Mouse (Mus musculus) hindbrain, postnatal 0 days (tissue): ENCODE results near the gene Zbtb37. TPM values are rescaled to one million over a fixed set of nuclear protein-coding genes. Genes with fewer than 3 reads are reported as not detected.

ENCODE experiments used
- ATAC-seq: fragments of 200-750 bp; cut with Nextera tagmentation; 2 replicates; pipeline ENCODE4 v1.8.0; 2017; ENCODE audit warnings: mild to moderate bottlenecking, moderate TSS enrichment, moderate library complexity
- DNase-seq: peaks from one replicate; pipeline ENCODE4 v3.0.0-alpha.2; 2015; ENCODE audit warnings: low spot score
- H3K27ac ChIP-seq: fragments of 300-500 bp; sonication (generic); 2 replicates; pipeline ENCODE4 v1.5.1; 2014; ENCODE audit warnings: mild to moderate bottlenecking
- H3K27me3 ChIP-seq: fragments of 300-500 bp; sonication (generic); 2 replicates; pipeline ENCODE4 v1.6.1; 2014; ENCODE audit warnings: low read length, mixed read lengths; ENCODE audit not compliant: insufficient read depth
- H3K36me3 ChIP-seq: fragments of 300-500 bp; sonication (generic); 2 replicates; pipeline ENCODE4 v1.6.1; 2014; ENCODE audit warnings: low read length, mixed read lengths; ENCODE audit not compliant: insufficient read depth
- H3K4me1 ChIP-seq: fragments of 300-500 bp; sonication (generic); 2 replicates; pipeline ENCODE4 v1.6.1; 2014; ENCODE audit warnings: antibody characterized with exemption, low read length, mixed read lengths; ENCODE audit not compliant: insufficient read depth
- H3K4me2 ChIP-seq: fragments of 300-500 bp; sonication (generic); 2 replicates; pipeline ENCODE4 v1.6.1; 2014; ENCODE audit warnings: low read depth, mild to moderate bottlenecking, low read length, moderate library complexity, mixed read lengths
- H3K4me3 ChIP-seq: fragments of 300-500 bp; sonication (generic); 2 replicates; pipeline ENCODE4 v1.5.1; 2014; ENCODE audit warnings: low read length
- H3K9ac ChIP-seq: fragments of 300-500 bp; sonication (generic); replicated peaks from 2 replicates; pipeline ENCODE4 v1.6.1; 2014; ENCODE audit warnings: mild to moderate bottlenecking, low read length, moderate library complexity, mixed read lengths
- H3K9me3 ChIP-seq: fragments of 300-500 bp; sonication (generic); 2 replicates; pipeline ENCODE4 v1.6.1; 2016; ENCODE audit warnings: low read length, mixed read lengths
- CTCF ChIP-seq: IDR thresholded peaks from 2 replicates; pipeline ENCODE4 v1.5.1; 2016; ENCODE audit warnings: antibody characterized with exemption, control low read depth, low read depth
- WGBS: fragments of 180-500 bp; shearing (Covaris S2); extraction: QIAGEN DNeasy Blood & Tissue Kit; methylation state at CpG from one replicate; pipeline ENCODE4 v1.1.7; 2014; 5-methylcytosine and 5-hydroxymethylcytosine counted together
- polyA plus RNA-seq: library from polyadenylated mRNA; unstranded; fragments of >200 nt; fragmentation: Nextera tagmentation; extraction: Ambion mirVana; gene quantifications from 2 replicates; pipeline ENCODE4 v1.2.1, GENCODE M21; 2015
- total RNA-seq: library from RNA; depleted of rRNA; stranded (reverse); fragments of >200 nt; gene quantifications from 2 replicates; pipeline ENCODE4 v1.2.3, GENCODE M21; 2014; rRNA removed

Gene Zbtb37
- 24.4 and 85.1 TPM in 2 replicates for total RNA-seq
- 8.4 and 9.6 TPM in 2 replicates for polyA plus RNA-seq

DNA sequence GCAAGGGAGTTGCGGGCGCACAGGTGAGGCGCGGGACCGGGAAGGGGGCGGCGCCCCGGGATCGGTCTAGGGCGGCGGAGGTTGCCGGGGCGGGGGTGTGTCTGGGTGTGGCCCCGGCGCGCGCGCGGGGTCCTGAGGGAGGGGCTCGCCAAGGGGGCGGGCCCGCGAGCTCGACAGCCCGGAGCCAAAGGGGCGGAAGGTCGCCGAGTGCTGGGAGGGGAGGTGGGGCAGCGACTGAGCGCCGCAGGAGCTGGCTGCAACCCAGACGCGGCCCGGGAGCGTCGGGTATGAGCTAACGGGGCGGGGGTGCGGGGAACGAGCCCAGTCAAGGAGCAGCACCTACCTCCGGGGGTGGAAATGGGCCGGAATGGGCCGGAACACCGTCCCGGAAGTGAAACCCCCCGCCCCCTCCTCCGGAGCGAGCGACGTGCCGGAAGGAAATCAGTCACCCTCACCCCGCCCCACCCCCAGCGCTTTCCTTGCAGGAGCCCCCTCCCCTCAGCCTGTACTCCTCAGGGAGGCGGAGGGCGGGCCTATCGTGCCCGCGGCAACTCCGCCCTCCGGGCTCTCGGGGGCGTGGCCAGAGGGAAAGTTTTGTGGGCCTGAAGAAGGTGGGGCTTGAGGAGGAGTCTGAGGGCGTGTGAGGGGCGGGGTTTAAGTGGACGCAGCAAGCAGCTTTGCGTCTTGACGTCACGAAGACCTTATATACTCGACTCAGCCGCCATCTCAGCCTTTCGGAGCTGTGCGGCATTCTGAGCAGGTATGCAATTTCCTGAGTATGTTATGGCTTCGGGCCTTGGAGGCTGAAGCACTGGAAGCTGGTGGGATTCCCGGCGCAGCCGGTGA, at the start of gene Zbtb37:
Gene Zbtb37, minus strand, starts transcription at position 415 of the 846 bp plus-strand sequence.
- Histone ChIP-seq H3K36me3 (peaks cover 20% of the 10 kb centered on the region; the same call in 1 of the 2 replicates), H3K27me3 (no peaks in the 10 kb centered on the region), H3K4me1 (peaks cover 18% of the 10 kb centered on the region), H3K9me3 (no peaks in the 10 kb centered on the region), H3K27ac (peak within 1 kb of the TSS; percentile 93), H3K4me2 (peak within 1 kb of the TSS; percentile 87), H3K9ac (peak within 1 kb of the TSS; percentile 93), H3K4me3 (peak within 1 kb of the TSS; percentile 94)
- 1% methylated on average over 62 of the region's 76 CpGs for WGBS
- TF ChIP-seq CTCF = no peak
- ATAC-seq (peak; percentile 98), DNase-seq (peak; percentile 99)

DNA sequence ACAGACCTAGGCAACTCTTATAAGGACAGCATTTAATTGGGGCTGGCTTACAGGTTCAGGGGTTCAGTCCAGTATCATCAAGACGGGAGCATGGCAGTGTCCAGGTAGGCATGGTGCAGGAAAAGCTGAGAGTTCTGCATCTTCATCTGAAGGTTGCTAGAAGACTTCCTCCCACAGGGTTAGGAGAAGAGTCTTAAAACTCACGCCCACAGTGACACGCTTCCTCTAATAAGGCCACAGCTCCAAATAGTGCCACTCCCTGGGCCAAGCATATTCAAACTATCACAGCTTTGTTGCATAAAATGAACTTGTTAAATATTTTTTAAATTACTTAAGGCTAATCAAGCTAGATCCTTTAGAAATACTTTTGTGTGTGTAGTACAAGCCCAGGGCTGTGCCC, 42.6 kb upstream of the Zbtb37 start:
- TF ChIP-seq CTCF = no peak

DNA sequence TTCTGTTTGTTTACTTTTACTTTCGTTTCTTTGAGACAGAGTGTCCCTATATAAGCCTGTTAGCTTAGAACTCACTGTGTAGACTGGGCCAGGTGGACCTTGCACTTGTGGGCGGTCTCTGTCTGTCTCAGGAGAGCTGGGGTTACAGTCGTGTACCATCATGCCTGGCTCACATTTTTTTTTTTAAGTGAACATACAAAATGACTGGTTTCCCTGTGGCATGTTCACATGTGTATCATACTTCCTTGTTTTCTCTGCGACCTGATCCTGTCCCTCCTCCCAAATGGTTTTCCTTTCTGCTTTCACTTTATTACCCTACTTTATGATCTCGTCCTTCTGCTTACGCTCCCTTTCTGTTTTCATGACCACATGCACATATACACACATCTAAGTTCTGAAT, 41.6 kb upstream of the Zbtb37 start:
- Histone ChIP-seq H3K9ac (no peak overlapping the region), H3K4me2 (no peak overlapping the region), H3K27ac (no peak overlapping the region), H3K9me3 (no peaks in the 10 kb centered on the region), H3K4me3 (no peak overlapping the region), H3K27me3 (no peaks in the 10 kb centered on the region), H3K36me3 (no peaks in the 10 kb centered on the region), H3K4me1 (peaks cover 12% of the 10 kb centered on the region)
- WGBS = 91% methylated on average over 6 of the region's 6 CpGs
- no peak for TF ChIP-seq CTCF
- ATAC-seq (no peak), DNase-seq (no peak)

More for the DNA sequence above, 42.6 kb upstream of the Zbtb37 start:
- Histone ChIP-seq H3K9ac (no peak overlapping the region), H3K4me3 (no peak overlapping the region), H3K36me3 (no peaks in the 10 kb centered on the region), H3K27ac (no peak overlapping the region), H3K9me3 (no peaks in the 10 kb centered on the region), H3K27me3 (no peaks in the 10 kb centered on the region), H3K4me2 (no peak overlapping the region), H3K4me1 (peaks cover 4% of the 10 kb centered on the region)
- no peak for DNase-seq
- no peak for ATAC-seq
- WGBS = 94% methylated on average over 3 of the region's 3 CpGs

DNA sequence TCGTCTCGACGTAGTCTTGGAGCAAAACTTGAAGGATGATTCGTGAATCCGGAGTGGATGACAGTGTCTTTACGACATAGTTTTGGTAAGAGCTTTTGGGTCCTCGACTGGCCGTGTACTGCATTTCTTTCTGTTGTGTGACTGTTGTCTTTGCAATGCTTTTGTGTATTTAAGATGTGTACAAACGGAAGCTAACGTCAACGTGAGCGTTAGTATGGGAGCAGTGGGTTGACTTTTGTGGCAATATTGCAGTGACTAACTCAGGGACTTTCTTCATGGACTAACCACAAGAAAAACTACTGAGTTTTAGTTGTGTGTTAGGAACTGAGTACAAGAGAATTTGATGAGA, 36.6 kb upstream of the Zbtb37 start:
- ATAC-seq (no peak), DNase-seq (no peak)
- Histone ChIP-seq H3K9ac (peak overlapping the region; percentile 55), H3K27me3 (no peaks in the 10 kb centered on the region), H3K36me3 (no peaks in the 10 kb centered on the region), H3K9me3 (no peaks in the 10 kb centered on the region), H3K4me3 (peak overlapping the region; percentile 85), H3K4me1 (peaks cover 12% of the 10 kb centered on the region), H3K27ac (peak overlapping the region; percentile 60; the same call in 1 of the 2 replicates), H3K4me2 (peak overlapping the region; percentile 67)
- under 1% methylated on average over 12 of the region's 12 CpGs for WGBS
- no peak for TF ChIP-seq CTCF

DNA sequence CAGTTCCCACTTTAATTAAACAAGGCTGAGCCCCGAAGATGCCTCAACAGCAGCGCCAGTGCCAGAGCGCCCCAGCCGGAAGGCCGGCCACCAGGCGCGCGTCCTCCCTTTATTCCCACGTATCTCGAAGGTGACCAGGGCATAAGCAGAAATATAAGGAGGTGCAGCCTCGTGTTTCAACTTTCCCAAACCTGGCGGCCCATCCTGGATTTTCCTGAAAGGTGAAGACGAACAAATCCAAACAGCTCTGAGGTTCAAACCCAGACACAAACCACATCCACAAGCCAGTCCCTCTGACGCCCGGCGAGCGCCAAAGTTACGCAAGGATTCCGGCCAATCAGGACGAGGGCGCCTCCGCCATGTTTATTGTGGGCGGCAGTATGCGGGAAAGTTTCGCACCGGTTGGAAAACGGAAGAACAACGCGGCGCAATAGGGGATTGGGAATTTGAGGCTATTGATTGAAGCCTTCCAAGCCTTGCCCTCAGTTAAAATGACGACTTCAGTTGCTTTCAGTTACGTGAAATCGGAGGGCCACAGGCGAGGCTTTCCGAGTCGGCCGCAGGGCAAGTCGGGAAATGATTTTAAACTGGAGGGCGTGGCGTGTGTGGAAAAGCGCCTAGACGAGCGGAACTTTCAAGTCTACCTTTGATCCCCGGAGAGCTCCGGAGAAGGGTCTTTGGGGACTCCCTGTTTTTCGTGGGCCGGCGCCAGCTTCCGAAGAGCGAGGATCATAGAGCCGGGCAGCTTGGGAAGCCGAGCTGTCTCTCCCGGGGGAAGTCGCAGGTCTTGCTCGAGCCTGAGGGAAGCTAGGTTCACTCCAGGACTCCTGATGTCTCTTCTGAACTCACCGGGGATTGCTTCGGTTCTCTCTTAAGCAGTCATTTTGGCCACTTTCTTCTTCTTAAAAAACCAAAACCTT, 36.0 kb upstream of the Zbtb37 start, which contains the start of the genes Dars2 and Cenpl:
Gene Dars2, minus strand, starts transcription at position 307 of the 920 bp plus-strand sequence.
Gene Cenpl, plus strand, starts transcription at position 362 of the 920 bp plus-strand sequence.
- Histone ChIP-seq H3K4me1 (peaks cover 12% of the 10 kb centered on the region), H3K36me3 (no peaks in the 10 kb centered on the region), H3K4me2 (peak within 1 kb of the TSS; percentile 76), H3K27ac (peak within 1 kb of the TSS; percentile 75), H3K9me3 (no peaks in the 10 kb centered on the region), H3K4me3 (peak within 1 kb of the TSS; percentile 85), H3K9ac (peak within 1 kb of the TSS; percentile 74), H3K27me3 (no peaks in the 10 kb centered on the region)
- DNase-seq (peak; percentile 98), ATAC-seq (peak; percentile 99)
- peak; percentile 46 for TF ChIP-seq CTCF
- under 1% methylated on average over 57 of the region's 57 CpGs for WGBS

DNA sequence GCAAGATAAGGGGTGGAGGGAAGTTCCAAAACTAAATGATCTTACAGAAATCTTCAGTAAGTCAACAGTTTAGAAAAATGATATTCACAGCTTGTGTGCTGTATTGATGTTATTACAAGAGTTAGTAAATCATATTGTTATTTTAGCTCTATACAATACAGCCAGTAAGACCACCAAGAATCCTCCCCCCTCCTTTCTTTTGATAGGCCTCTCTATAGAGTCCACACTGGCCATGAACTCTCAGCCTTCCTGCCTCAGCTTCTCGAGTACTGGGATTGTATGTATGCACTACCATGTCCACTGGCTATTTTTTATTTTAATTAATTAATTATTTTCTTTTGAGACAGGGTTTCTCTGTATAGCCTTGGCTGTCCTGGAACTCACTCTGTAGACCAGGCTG, 28.7 kb upstream of the Zbtb37 start:
- no peak for TF ChIP-seq CTCF
- no peak overlapping the region for H3K4me3 ChIP-seq
- no peak for DNase-seq
- no peak for ATAC-seq
- 83% methylated on average over 1 of the region's 1 CpGs for WGBS
- no peaks in the 10 kb centered on the region for H3K27me3 ChIP-seq
- no peaks in the 10 kb centered on the region for H3K4me1 ChIP-seq
- no peak overlapping the region for H3K9ac ChIP-seq
- H3K9me3 ChIP-seq = no peaks in the 10 kb centered on the region
- no peak overlapping the region for H3K27ac ChIP-seq
- no peak overlapping the region for H3K4me2 ChIP-seq
- peaks cover 8% of the 10 kb centered on the region; the same call in 1 of the 2 replicates for H3K36me3 ChIP-seq
